In genomic region chr4:139252051-139252760, GRCm38 (mm10) we compare ENCODE assay signal across 8 mouse cellular contexts. TPM values are rescaled to one million over a fixed set of nuclear protein-coding genes. Genes with fewer than 3 reads are reported as not detected.
DNase-seq lines count a peak whose midpoint lies in the region; ATAC-seq and TF ChIP-seq lines count a peak whose summit lies in the region.

No protein-coding gene starts in this region.

- TF ChIP-seq EP300 in liver, embryonic 14.5 days (IDR thresholded peaks at IDR 0.05; ENCODE audit: low read depth), result no peak
- TF ChIP-seq EP300 in stomach, postnatal 0 days (optimal IDR thresholded peaks at IDR 0.05), result no peak

- H3K4me3 ChIP-seq in heart, embryonic 13.5 days, result no peak overlapping the region
- no peak overlapping the region for H3K4me3 ChIP-seq in liver, embryonic 14.5 days (ENCODE audit: insufficient read depth in 1 of 2, low read depth in 2 of 2, low read length in 2 of 2)
- no peak overlapping the region for H3K4me3 ChIP-seq in neural tube, embryonic 13.5 days
- no peak overlapping the region for H3K4me3 ChIP-seq in stomach, postnatal 0 days (ENCODE audit: low read depth, low read length)

- H3K4me1 ChIP-seq in heart, embryonic 13.5 days, result peaks cover 59% of the 10 kb centered on the region
- peaks cover 3 to 20% of the 10 kb centered on the region in 2 experiments; a peak in 3 of 4 replicates for H3K4me1 ChIP-seq in liver, embryonic 14.5 days (replicated peaks; ENCODE audit: control insufficient read depth in 2 of 2, insufficient read depth in 2 of 2, low read length in 1 of 2)
- peaks cover 40% of the 10 kb centered on the region for H3K4me1 ChIP-seq in neural tube, embryonic 13.5 days (replicated peaks)
- peaks cover 11% of the 10 kb centered on the region for H3K4me1 ChIP-seq in stomach, postnatal 0 days (replicated peaks; ENCODE audit: control insufficient read depth, insufficient read depth)

- no peak overlapping the region for H3K4me2 ChIP-seq in heart, embryonic 13.5 days
- H3K4me2 ChIP-seq in liver, embryonic 14.5 days (ENCODE audit: low read depth), result no peak overlapping the region
- no peak overlapping the region for H3K4me2 ChIP-seq in neural tube, embryonic 13.5 days
- H3K4me2 ChIP-seq in stomach, postnatal 0 days (replicated peaks; ENCODE audit: low read depth), result peak overlapping the region; percentile 20; the same call in 1 of the 2 replicates

- no peaks in the 10 kb centered on the region for H3K27me3 ChIP-seq in heart, embryonic 13.5 days (replicated peaks)
- no peaks in the 10 kb centered on the region for H3K27me3 ChIP-seq in liver, embryonic 14.5 days (ENCODE audit: control insufficient read depth, insufficient read depth, low read length)
- no peaks in the 10 kb centered on the region for H3K27me3 ChIP-seq in neural tube, embryonic 13.5 days
- no peaks in the 10 kb centered on the region for H3K27me3 ChIP-seq in stomach, postnatal 0 days (ENCODE audit: control insufficient read depth, insufficient read depth, low read length)

- peak overlapping the region; percentile 51 for H3K9ac ChIP-seq in heart, embryonic 13.5 days
- H3K9ac ChIP-seq in liver, embryonic 14.5 days (replicated peaks), result no peak overlapping the region
- H3K9ac ChIP-seq in neural tube, embryonic 13.5 days, result no peak overlapping the region
- H3K9ac ChIP-seq in stomach, postnatal 0 days (ENCODE audit: low read length), result no peak overlapping the region

- H3K36me3 ChIP-seq in heart, embryonic 13.5 days, result peaks cover 31% of the 10 kb centered on the region
- H3K36me3 ChIP-seq in liver, embryonic 14.5 days (replicated peaks; ENCODE audit: control insufficient read depth, insufficient read depth, low read depth), result no peaks in the 10 kb centered on the region; the same call in 1 of the 2 replicates
- peaks cover 9% of the 10 kb centered on the region for H3K36me3 ChIP-seq in neural tube, embryonic 13.5 days
- H3K36me3 ChIP-seq in stomach, postnatal 0 days (ENCODE audit: control insufficient read depth, insufficient read depth, low read length), result peaks cover under 1% of the 10 kb centered on the region; the same call in 1 of the 2 replicates

- H3K9me3 ChIP-seq in heart, embryonic 13.5 days, result no peaks in the 10 kb centered on the region
- no peaks in the 10 kb centered on the region for H3K9me3 ChIP-seq in liver, embryonic 14.5 days (ENCODE audit: control insufficient read depth, low read length)
- H3K9me3 ChIP-seq in neural tube, embryonic 13.5 days, result no peaks in the 10 kb centered on the region
- H3K9me3 ChIP-seq in stomach, postnatal 0 days (ENCODE audit: control insufficient read depth, low read length), result no peaks in the 10 kb centered on the region

- peak; percentile 87 for TF ChIP-seq CTCF in liver, embryonic 14.5 days (IDR thresholded peaks at IDR 0.05; ENCODE audit: low read depth)
- TF ChIP-seq CTCF in stomach, postnatal 0 days (IDR thresholded peaks at IDR 0.05; ENCODE audit: low read depth), result peak; percentile 86

- peak; percentile 80 for ATAC-seq in CD4-positive, CD25-positive, alpha-beta regulatory T cell, adult 4 months
- peak; percentile 61 for ATAC-seq in erythroblast, adult 5-6 weeks (replicated peaks; ENCODE audit: low FRiP score, poor library complexity, severe bottlenecking)
- no peak for ATAC-seq in heart, embryonic 13.5 days (ENCODE audit: extremely low read depth, insufficient number of reproducible peaks, low FRiP score, low TSS enrichment)
- ATAC-seq in liver, embryonic 14.5 days (ENCODE audit: insufficient read depth), result peak; percentile 54; the same call in 1 of the 2 replicates
- ATAC-seq in neural tube, embryonic 13.5 days (ENCODE audit: low read depth), result peak; percentile 66
- peak; percentile 51 for ATAC-seq in stomach, postnatal 0 days (ENCODE audit: low FRiP score, low TSS enrichment)

- H3K27ac ChIP-seq in heart, embryonic 13.5 days (replicated peaks), result peak overlapping the region; percentile 40; the same call in 1 of the 2 replicates
- H3K27ac ChIP-seq in liver, embryonic 14.5 days, result no peak overlapping the region
- H3K27ac ChIP-seq in neural tube, embryonic 13.5 days (replicated peaks), result peak overlapping the region; percentile 56; the same call in 1 of the 2 replicates
- H3K27ac ChIP-seq in stomach, postnatal 0 days (replicated peaks), result peak overlapping the region; percentile 77

- peak; percentile 86 for DNase-seq in brain, adult 2 months (ENCODE audit: low read depth, low spot score)
- peak; percentile 91 for DNase-seq in kidney, postnatal 10 days
- DNase-seq in liver, embryonic 14.5 days (ENCODE audit: low read depth in 3 of 3, low spot score in 3 of 3), result peak; percentile 20 to 33 (median 27)
- peak; percentile 84 for DNase-seq in stomach, postnatal 0 days (ENCODE audit: low spot score)

- WGBS in heart, embryonic 13.5 days, result 57% methylated on average over 22 of the region's 22 CpGs
- WGBS in liver, embryonic 14.5 days (ENCODE audit: insufficient replicate concordance), result 58% methylated on average over 22 of the region's 22 CpGs
- 62% methylated on average over 22 of the region's 22 CpGs for WGBS in neural tube, embryonic 13.5 days
- WGBS in stomach, postnatal 0 days, result 40% methylated on average over 22 of the region's 22 CpGs

RNA-seq across cellular contexts. Expression of gene Pqlc2, which starts 58.3 kb away (rescaled TPM):
- 10 to 100 TPM; 10.4 to 10.8 TPM for polyA plus RNA-seq in CD4-positive, CD25-positive, alpha-beta regulatory T cell, adult 4 months (2017; shearing (Covaris generic))
- 1.5 TPM in 1 of 2 replicates, not detected in the other for total RNA-seq in erythroblast, adult 5-6 weeks (2015; ENCODE audit: low replicate concordance)
- 3.5 TPM in 1 of 2 replicates, not detected in the other for total RNA-seq in erythroblast, adult 5-6 weeks (2017; ENCODE audit: low replicate concordance)
- 8.8 and 10.2 TPM in 2 replicates for polyA plus RNA-seq in heart, embryonic 13.5 days (2015; fragmentation: Nextera tagmentation; extraction: Ambion mirVana)
- polyA plus RNA-seq in liver, embryonic 14.5 days (2012; rRNA removed), result 7.9 and 8.1 TPM in 2 replicates
- 8.6 and 9.7 TPM in 2 replicates for polyA plus RNA-seq in liver, embryonic 14.5 days (2014; fragmentation: Nextera tagmentation; extraction: Ambion mirVana)
- 12.9 and 13.2 TPM in 2 replicates for polyA plus RNA-seq in neural tube, embryonic 13.5 days (2015; fragmentation: Nextera tagmentation; extraction: Ambion mirVana)
- 20.9 and 22.2 TPM in 2 replicates for polyA plus RNA-seq in stomach, postnatal 0 days (2015; fragmentation: Nextera tagmentation; extraction: Ambion mirVana)

RNA-seq across cellular contexts. Expression of gene Akr7a5, which starts 58.3 kb away (rescaled TPM):
- polyA plus RNA-seq in CD4-positive, CD25-positive, alpha-beta regulatory T cell, adult 4 months (2017; shearing (Covaris generic)), result 1 to 10 TPM; 9.1 TPM
- 3.8 TPM in 1 of 2 replicates, not detected in the other for total RNA-seq in erythroblast, adult 5-6 weeks (2015; ENCODE audit: low replicate concordance)
- total RNA-seq in erythroblast, adult 5-6 weeks (2017; ENCODE audit: low replicate concordance), result 0.43 and 0.70 TPM in 2 replicates
- polyA plus RNA-seq in heart, embryonic 13.5 days (2015; fragmentation: Nextera tagmentation; extraction: Ambion mirVana), result 65.3 and 66.3 TPM in 2 replicates
- 8.3 and 9.8 TPM in 2 replicates for polyA plus RNA-seq in liver, embryonic 14.5 days (2012; rRNA removed)
- 28.4 and 34.2 TPM in 2 replicates for polyA plus RNA-seq in liver, embryonic 14.5 days (2014; fragmentation: Nextera tagmentation; extraction: Ambion mirVana)
- 55.6 and 58.6 TPM in 2 replicates for polyA plus RNA-seq in neural tube, embryonic 13.5 days (2015; fragmentation: Nextera tagmentation; extraction: Ambion mirVana)
- polyA plus RNA-seq in stomach, postnatal 0 days (2015; fragmentation: Nextera tagmentation; extraction: Ambion mirVana), result 73.2 and 73.8 TPM in 2 replicates

RNA-seq across cellular contexts. Expression of gene Capzb, which starts 59.5 kb away (rescaled TPM):
- 100 to 1,000 TPM; 479 to 616 TPM for polyA plus RNA-seq in CD4-positive, CD25-positive, alpha-beta regulatory T cell, adult 4 months (2017; shearing (Covaris generic))
- 128 and 139 TPM in 2 replicates for total RNA-seq in erythroblast, adult 5-6 weeks (2015; ENCODE audit: low replicate concordance)
- 29.7 and 37.6 TPM in 2 replicates for total RNA-seq in erythroblast, adult 5-6 weeks (2017; ENCODE audit: low replicate concordance)
- polyA plus RNA-seq in heart, embryonic 13.5 days (2015; fragmentation: Nextera tagmentation; extraction: Ambion mirVana), result 376 and 386 TPM in 2 replicates
- 55.4 and 63.0 TPM in 2 replicates for polyA plus RNA-seq in liver, embryonic 14.5 days (2012; rRNA removed)
- polyA plus RNA-seq in liver, embryonic 14.5 days (2014; fragmentation: Nextera tagmentation; extraction: Ambion mirVana), result 105 and 110 TPM in 2 replicates
- 364 and 370 TPM in 2 replicates for polyA plus RNA-seq in neural tube, embryonic 13.5 days (2015; fragmentation: Nextera tagmentation; extraction: Ambion mirVana)
- 341 and 344 TPM in 2 replicates for polyA plus RNA-seq in stomach, postnatal 0 days (2015; fragmentation: Nextera tagmentation; extraction: Ambion mirVana)

Comparison
In these comparisons a context has a peak if more than half of its experiments do, and no peak if none do; other contexts are left out.
1. DNase-seq: peak in every context shown above with its lines; median percentile 91 in kidney, postnatal 10 days; 86 in brain, adult 2 months; 84 in stomach, postnatal 0 days; 27 in liver, embryonic 14.5 days.